Mouse (Mus musculus) ES-Bruce4 (cell line): Measurements from ENCODE around the gene Mpzl3.

ENCODE experiments used
- CTCF ChIP-seq: IDR thresholded peaks from one replicate; pipeline ENCODE4 v1.8.1; 2011; ENCODE audit warnings: low read depth, low read length
- POLR2A ChIP-seq: IDR thresholded peaks from one replicate; pipeline ENCODE4 v1.8.1; 2011; ENCODE audit warnings: low read length; ENCODE audit not compliant: insufficient read depth

GRCm38 (mm10) chr9:45121769-45122168, 66.8 kb downstream of the Mpzl3 start:
- TF ChIP-seq CTCF, result peak; percentile 97
- TF ChIP-seq POLR2A, result no peak
